Mouse (Mus musculus) liver, adult 2 months (tissue): ENCODE data around the gene Ggt5. TPM values are rescaled to one million over a fixed set of nuclear protein-coding genes. Genes with fewer than 3 reads are reported as not detected.
A peak's percentile ranks its signal among the peaks of the same experiment; 100 is the strongest.

Experiments used
- DNase-seq: peaks from one replicate; pipeline ENCODE4 v3.0.0-alpha.2; 2011; ENCODE audit warnings: low read depth, low spot score; ENCODE audit errors: extremely low read depth
- H3K27ac ChIP-seq: fragments of 200-500 bp; replicated peaks from 2 replicates; pipeline ENCODE4 v1.5.1; 2012; ENCODE audit warnings: low read depth, mild to moderate bottlenecking, control low read depth, inconsistent platforms, low read length; ENCODE audit not compliant: insufficient read depth
- H3K27me3 ChIP-seq: fragments of 200-500 bp; 2 replicates; pipeline ENCODE4 v1.6.1; 2012; ENCODE audit warnings: mild to moderate bottlenecking, moderate library complexity, low read length, inconsistent platforms; ENCODE audit not compliant: control insufficient read depth, insufficient read depth
- H3K36me3 ChIP-seq: fragments of 200-500 bp; 2 replicates; pipeline ENCODE4 v1.6.1; 2012; ENCODE audit warnings: low read length, inconsistent platforms; ENCODE audit not compliant: control insufficient read depth, insufficient read depth
- H3K4me1 ChIP-seq: fragments of 200-500 bp; 2 replicates; pipeline ENCODE4 v1.6.1; 2011; ENCODE audit warnings: low read length; ENCODE audit not compliant: control insufficient read depth, insufficient read depth
- H3K4me3 ChIP-seq: fragments of 200-500 bp; 2 replicates; pipeline ENCODE4 v1.5.1; 2011; ENCODE audit warnings: low read depth, mild to moderate bottlenecking, control low read depth, low read length, moderate library complexity; ENCODE audit not compliant: insufficient read depth
- H3K79me2 ChIP-seq: fragments of 200-500 bp; 2 replicates; pipeline ENCODE4 v1.6.1; 2012; ENCODE audit warnings: inconsistent platforms, mild to moderate bottlenecking, low read length, moderate library complexity; ENCODE audit not compliant: control insufficient read depth, insufficient read depth
- H3K9ac ChIP-seq: fragments of 200-500 bp; 2 replicates; pipeline ENCODE4 v1.6.1; 2012; ENCODE audit warnings: low read depth, mild to moderate bottlenecking, control low read depth, inconsistent platforms, low read length
- CTCF ChIP-seq: fragments of 200-500 bp; IDR thresholded peaks from 2 replicates; pipeline ENCODE4 v1.5.1; 2011; ENCODE audit warnings: low read depth, low read length, control low read depth
- POLR2A ChIP-seq: fragments of 200-500 bp; IDR thresholded peaks from 2 replicates; pipeline ENCODE4 v1.6.1; 2011; ENCODE audit warnings: low read length, control low read depth; ENCODE audit not compliant: insufficient read depth; ENCODE audit errors: extremely low read depth
- WGBS: fragments of 180-500 bp; shearing (Covaris S2); methylation state at CpG from one replicate; pipeline ENCODE4 v1.1.7; 2018; 5-methylcytosine and 5-hydroxymethylcytosine counted together
- polyA plus RNA-seq: library from polyadenylated mRNA; depleted of rRNA; stranded (reverse); fragments of >200 nt; gene quantifications from 2 replicates; pipeline ENCODE4 v1.2.3, GENCODE M21; 2012
- total RNA-seq: library from RNA; depleted of rRNA; stranded (reverse); fragments of >200 nt; gene quantifications from 2 replicates; pipeline ENCODE4 v1.2.3, GENCODE M21; 2014

The Ggt5 gene
- total and polyA plus RNA-seq, 2 experiments, result 1.2 to 10.6 TPM

DNA sequence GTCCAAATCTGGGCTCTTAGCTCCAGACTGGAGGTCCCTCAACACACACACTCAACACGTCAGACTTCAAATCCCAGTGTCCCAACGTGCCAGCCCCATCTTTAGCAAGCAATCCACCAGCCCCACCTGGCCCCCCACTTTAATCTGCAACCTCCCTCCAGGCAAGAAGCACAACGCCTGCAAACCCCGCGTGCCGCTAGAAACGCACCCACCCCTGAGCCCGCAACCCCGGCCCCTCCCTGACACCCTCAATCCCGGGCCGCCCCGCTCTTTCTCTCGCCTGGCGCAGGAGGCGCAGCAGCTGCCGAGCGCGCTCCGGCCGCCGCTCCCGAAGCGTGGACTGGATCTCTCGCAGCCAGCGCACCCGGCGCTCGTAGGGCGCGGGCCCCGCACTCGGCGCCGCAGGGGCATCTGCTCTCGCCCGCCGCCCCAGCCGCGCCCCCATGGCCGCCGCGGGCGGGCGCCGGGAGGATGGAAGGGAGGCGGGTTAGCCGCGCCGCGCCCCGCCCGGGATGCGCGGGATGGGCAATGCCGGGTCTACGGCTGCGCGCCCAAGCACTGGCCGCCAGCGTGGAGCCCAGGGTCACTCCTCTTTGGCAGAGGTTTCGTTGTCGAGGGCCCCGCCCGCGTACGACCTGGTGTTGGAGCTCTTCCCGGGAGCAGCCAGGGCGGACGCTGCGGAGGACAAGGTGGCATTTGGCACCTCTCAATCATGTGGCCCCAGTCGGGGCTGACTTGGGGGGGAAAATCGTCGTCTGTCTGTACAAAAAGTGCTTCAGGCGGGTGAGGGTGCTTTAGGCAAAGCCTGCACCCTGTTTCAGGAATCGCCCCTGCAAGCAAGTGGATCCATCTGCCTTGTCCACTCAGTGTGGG, 29.2 kb upstream of the Ggt5 start, which contains the start of gene Lrrc75b:
TSS of gene Lrrc75b (minus strand) at position 655 of the 873 bp plus-strand sequence.
- Histone ChIP-seq H3K79me2 (no peaks in the 10 kb centered on the region), H3K27me3 (peaks cover 9% of the 10 kb centered on the region), H3K9ac (0 out of 2 replicates have a peak within 1 kb of the TSS, but pooled peaks have one; percentile 11), H3K4me3 (peak within 1 kb of the TSS; percentile 2; the same call in 1 of the 2 replicates), H3K36me3 (no peaks in the 10 kb centered on the region), H3K4me1 (0 out of 2 replicates have a peak, but pooled peaks cover 2% of the 10 kb centered on the region), H3K27ac (no peak within 1 kb of the TSS)
- 3% methylated on average over 68 of the region's 75 CpGs for WGBS
- peak; percentile 58 for DNase-seq
- no peak for TF ChIP-seq CTCF
- TF ChIP-seq POLR2A, result no peak

- no peaks in the 10 kb centered on the region for H3K36me3 ChIP-seq
- H3K27ac ChIP-seq, result no peak overlapping the region
- H3K9ac ChIP-seq, result no peak overlapping the region
- WGBS, result 38% methylated on average over 6 of the region's 6 CpGs
- H3K4me3 ChIP-seq, result no peak overlapping the region
- no peak for TF ChIP-seq POLR2A
- no peak for TF ChIP-seq CTCF
- H3K79me2 ChIP-seq, result no peaks in the 10 kb centered on the region
- H3K4me1 ChIP-seq, result 0 out of 2 replicates have a peak, but pooled peaks cover 2% of the 10 kb centered on the region
- peaks cover 9% of the 10 kb centered on the region for H3K27me3 ChIP-seq
- DNase-seq, result no peak
Measured at GRCm38 (mm10) chr10:75560549-75560899, 28.6 kb upstream of the Ggt5 start.

DNA sequence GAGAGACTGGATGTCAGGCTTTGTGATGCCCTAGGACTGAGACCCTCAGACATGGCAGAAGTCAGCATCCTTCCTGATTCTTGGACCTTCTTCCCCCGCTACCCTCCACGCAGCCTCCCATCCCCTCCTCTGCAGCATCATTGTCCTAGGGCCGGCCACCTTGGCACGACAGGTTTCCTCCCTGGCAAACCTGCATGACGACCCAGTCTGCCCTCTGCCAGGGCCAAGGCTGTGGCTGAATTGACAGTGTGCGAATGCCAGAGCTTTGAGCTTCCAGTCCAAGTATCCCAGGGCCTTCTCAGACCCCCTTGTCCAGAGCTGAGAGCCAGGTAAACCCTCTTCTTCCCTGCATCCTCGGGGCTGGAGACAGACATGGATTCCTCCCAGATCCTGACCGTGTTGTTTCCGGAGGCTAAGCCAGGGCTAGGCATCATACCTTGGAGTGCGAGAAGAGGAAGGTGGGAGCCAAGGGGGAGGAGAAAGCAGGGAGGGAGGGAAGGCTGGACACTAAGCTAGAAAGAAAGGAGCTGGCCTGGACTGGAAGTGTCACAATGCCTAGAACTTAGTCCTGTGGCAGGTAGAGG, 28.0 kb upstream of the Ggt5 start, which contains the start of gene Ggt1:
TSS of gene Ggt1 (plus strand) at position 534 of the 584 bp plus-strand sequence.
- no peak within 1 kb of the TSS for H3K9ac ChIP-seq
- no peak within 1 kb of the TSS for H3K27ac ChIP-seq
- DNase-seq, result no peak
- 72% methylated on average over 10 of the region's 10 CpGs for WGBS
- H3K27me3 ChIP-seq, result peaks cover 9% of the 10 kb centered on the region
- H3K36me3 ChIP-seq, result no peaks in the 10 kb centered on the region
- TF ChIP-seq POLR2A, result no peak
- no peak for TF ChIP-seq CTCF
- no peaks in the 10 kb centered on the region for H3K79me2 ChIP-seq
- H3K4me3 ChIP-seq, result no peak within 1 kb of the TSS
- 0 out of 2 replicates have a peak, but pooled peaks cover 2% of the 10 kb centered on the region for H3K4me1 ChIP-seq

DNA sequence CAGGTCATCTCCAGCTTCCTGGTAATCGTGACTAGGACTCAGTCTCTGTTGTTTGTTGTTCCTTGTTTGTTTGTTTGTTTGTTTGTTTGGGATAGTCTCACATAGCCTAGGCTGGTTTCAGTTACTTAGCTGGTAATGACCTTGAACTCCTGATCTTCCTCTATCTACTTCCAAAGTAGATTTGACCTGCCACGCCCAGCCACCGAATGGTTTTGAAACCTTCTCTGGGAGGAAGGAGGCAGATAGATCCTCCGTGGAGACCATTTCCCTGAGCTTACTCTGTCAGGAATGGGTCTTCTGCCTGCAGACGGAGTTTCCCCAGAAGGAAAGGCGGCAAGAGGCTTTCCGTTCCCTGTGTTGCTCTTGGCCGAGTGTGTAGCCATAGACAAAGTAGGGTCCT, 26.5 kb upstream of the Ggt5 start:
- H3K4me3 ChIP-seq, result no peak overlapping the region
- H3K27ac ChIP-seq, result no peak overlapping the region
- H3K36me3 ChIP-seq, result no peaks in the 10 kb centered on the region
- DNase-seq, result no peak
- 0 out of 2 replicates have a peak, but pooled peaks cover 2% of the 10 kb centered on the region for H3K4me1 ChIP-seq
- TF ChIP-seq POLR2A, result no peak
- TF ChIP-seq CTCF, result no peak
- no peaks in the 10 kb centered on the region for H3K79me2 ChIP-seq
- H3K27me3 ChIP-seq, result peaks cover 9% of the 10 kb centered on the region
- H3K9ac ChIP-seq, result no peak overlapping the region
- 83% methylated on average over 8 of the region's 8 CpGs for WGBS

DNA sequence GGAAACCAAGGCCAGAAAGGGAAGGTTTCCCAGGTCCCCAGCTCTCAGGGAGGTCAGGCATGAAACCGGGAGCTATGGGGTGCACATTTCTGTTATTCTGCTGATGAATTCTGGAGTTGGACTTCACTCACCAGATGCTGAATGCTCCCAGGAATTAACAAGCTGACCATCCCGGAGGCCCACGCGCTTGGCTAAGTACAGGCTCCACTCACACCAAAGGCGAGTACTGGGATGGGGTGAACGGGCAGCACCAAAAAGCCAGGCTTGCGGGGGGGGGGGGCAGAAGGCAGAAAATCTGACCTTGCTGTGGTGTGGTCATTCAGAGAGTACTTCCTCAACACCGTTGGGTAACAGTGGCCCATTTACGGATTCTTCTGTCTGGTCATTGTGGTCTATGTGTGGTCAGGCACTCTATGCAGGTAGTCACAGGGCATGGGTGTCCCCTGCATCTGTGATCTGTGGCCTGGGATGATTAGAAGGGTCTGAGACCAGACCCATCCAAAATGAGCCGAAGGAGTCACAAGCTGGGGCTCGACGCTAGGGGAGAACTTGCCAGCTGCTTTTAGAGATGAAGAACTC, 24.4 kb upstream of the Ggt5 start:
- Histone ChIP-seq H3K79me2 (no peaks in the 10 kb centered on the region), H3K4me3 (no peak overlapping the region), H3K4me1 (0 out of 2 replicates have a peak, but pooled peaks cover 2% of the 10 kb centered on the region), H3K27me3 (peaks cover 2% of the 10 kb centered on the region; the same call in 1 of the 2 replicates), H3K27ac (no peak overlapping the region), H3K9ac (no peak overlapping the region), H3K36me3 (no peaks in the 10 kb centered on the region)
- no peak for TF ChIP-seq POLR2A
- TF ChIP-seq CTCF, result no peak
- no peak for DNase-seq
- WGBS, result 86% methylated on average over 12 of the region's 12 CpGs
